Mouse (Mus musculus): ENCODE measurements around the gene Hoxa11.
A peak's percentile ranks its signal among the peaks of the same experiment; 100 is the strongest.

DNA sequence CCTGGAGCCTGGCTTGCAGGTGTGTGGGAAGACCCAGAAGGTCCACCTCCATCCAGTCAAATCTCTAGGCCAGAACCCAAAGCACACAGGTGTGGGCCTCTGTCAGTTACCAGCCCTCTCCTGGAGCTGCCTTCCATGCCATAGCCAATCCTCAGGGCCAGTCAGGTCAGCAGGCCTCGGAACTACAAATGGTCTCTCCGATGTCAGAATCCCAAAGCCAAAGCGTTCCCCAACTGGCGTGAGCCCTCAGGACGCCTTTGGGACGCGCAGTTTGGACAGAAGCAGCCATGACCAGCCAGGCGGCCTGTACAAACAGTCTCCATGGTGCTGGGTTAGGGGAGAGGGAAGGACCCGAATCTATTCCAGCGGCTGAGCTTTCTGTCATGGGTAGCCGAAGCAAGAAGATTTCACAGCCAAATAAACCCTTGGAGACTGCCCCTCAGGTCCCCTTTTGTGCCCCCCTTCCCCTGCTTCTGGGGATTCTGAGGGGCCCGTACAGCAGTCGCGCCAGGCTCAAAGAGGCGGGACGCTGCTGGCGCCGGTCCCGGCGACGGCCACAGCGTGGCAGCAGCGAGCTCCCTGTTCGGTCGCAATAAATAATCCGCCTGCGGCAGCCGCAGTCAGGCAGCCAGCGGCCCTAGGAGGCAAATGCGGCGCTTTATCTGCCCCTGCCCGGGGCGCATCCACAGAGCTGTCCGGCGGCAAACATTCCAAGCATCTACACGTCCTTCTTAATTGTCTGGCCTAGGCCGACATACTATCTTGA, 34.3 kb downstream of the Hoxa11 start:
- no peak for TF ChIP-seq POLR2A (IDR thresholded peaks at IDR 0.05; ENCODE audit: insufficient read depth, low read length)
- peak; percentile 61 for TF ChIP-seq CTCF (IDR thresholded peaks at IDR 0.05; ENCODE audit: low read depth, low read length)
- no peak for TF ChIP-seq EP300 (IDR thresholded peaks at IDR 0.05; ENCODE audit: insufficient read depth, low read depth, low read length)

Data from ES-Bruce4 (cell line).